Mouse (Mus musculus): ENCODE data around the gene Dcps. TPM values are rescaled to one million over a fixed set of nuclear protein-coding genes. Genes with fewer than 3 reads are reported as not detected.

Dcps gene
- polyA plus RNA-seq, 1 experiment from 2014 or later: 64.6 TPM

DNA sequence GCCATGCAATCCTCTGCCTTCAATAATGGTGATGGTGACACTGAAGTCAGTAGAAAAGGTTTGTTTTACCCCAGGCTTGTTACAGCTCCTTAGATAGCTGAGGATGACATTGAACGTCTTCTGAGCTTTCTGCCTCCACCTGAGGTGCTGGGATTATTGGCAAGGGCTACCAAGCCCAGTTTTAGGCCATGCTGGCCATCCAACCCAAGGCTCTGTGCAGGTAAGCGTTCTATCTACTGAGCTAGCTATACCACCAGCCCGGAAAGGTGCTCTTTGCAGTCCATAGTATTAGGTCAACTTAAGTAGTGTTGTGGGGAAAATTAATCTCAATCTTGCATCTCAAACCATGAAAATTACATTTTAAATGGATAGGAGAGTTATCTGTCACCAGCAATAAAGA, 21.8 kb upstream of the Dcps start:
- Histone ChIP-seq H3K27ac (no peak overlapping the region), H3K9me3 (replicated peaks; ENCODE audit: low read length) (no peaks in the 10 kb centered on the region), H3K36me3 (ENCODE audit: insufficient read depth, low read length) (no peaks in the 10 kb centered on the region), H3K27me3 (ENCODE audit: insufficient read depth, low read length) (no peaks in the 10 kb centered on the region), H3K4me2 (ENCODE audit: low read length) (no peak overlapping the region), H3K4me3 (replicated peaks; ENCODE audit: low read depth, low read length) (no peak overlapping the region), H3K9ac (ENCODE audit: low read depth, low read length) (no peak overlapping the region), H3K4me1 (replicated peaks; ENCODE audit: insufficient read depth, low read length) (peaks cover 7% of the 10 kb centered on the region; the same call in 1 of the 2 replicates)
- DNase-seq (ENCODE audit: low spot score): no peak
- ATAC-seq (replicated peaks; ENCODE audit: low FRiP score, low read depth): no peak
- TF ChIP-seq CTCF (IDR thresholded peaks at IDR 0.05; ENCODE audit: low read depth): no peak
- WGBS: 96% methylated on average over 3 of the region's 3 CpGs

DNA sequence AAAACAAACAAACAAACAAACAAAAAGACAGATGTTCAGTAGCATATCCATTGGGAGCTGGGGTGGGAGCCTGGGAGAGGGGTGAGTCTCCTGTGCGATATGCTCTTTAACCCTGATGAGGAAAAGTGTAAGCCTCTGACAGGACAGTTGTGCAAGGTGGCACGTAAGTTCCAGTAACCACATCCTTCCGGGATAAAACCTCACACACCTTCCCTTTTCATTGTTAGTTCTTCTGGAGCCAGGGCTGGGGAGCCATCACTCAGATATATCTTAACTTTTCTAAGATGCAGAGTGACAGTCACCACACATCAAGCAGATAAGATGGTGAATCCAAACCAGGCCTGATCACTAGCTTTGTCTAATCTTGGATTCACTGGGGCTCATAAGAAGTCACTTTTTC, 18.2 kb upstream of the Dcps start:
- DNase-seq (ENCODE audit: low spot score) (no peak), ATAC-seq (replicated peaks; ENCODE audit: low FRiP score, low read depth) (no peak)
- Histone ChIP-seq H3K9ac (ENCODE audit: low read depth, low read length) (no peak overlapping the region), H3K4me1 (replicated peaks; ENCODE audit: insufficient read depth, low read length) (no peaks in the 10 kb centered on the region), H3K36me3 (ENCODE audit: insufficient read depth, low read length) (peaks cover 5% of the 10 kb centered on the region; the same call in 1 of the 2 replicates), H3K4me2 (ENCODE audit: low read length) (no peak overlapping the region), H3K9me3 (replicated peaks; ENCODE audit: low read length) (no peaks in the 10 kb centered on the region), H3K27me3 (ENCODE audit: insufficient read depth, low read length) (no peaks in the 10 kb centered on the region), H3K27ac (no peak overlapping the region), H3K4me3 (replicated peaks; ENCODE audit: low read depth, low read length) (no peak overlapping the region)
- 91% methylated on average over 3 of the region's 3 CpGs for WGBS
- TF ChIP-seq CTCF (IDR thresholded peaks at IDR 0.05; ENCODE audit: low read depth): no peak

DNA sequence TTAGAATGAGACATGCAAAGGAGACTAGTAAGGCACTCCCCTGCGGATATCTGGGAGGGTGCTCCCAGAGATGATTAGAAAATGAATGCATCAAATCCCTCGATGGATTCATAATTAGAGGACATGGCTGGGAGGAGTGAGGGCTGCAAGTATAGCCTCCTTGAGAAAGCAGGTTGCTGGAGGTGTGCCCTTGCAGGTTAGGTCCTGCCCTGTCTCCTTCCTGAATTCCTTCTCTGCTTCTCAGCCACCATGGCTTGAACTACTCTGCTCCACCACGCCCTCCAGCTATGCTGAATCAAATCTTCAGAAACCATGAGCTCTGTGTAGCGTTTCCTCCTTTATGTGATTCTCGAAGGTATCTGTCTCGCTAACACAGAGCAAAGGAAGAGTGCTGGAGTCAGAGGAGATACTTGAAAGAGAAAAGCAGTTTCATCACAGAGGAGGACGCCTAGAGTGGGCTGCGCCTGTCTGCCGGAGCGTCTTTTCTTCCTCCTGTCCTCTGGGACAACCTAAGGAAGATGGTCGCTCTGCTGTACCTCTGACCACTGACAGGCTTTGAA, 17.2 kb upstream of the Dcps start:
- WGBS: 86% methylated on average over 11 of the region's 11 CpGs

DNA sequence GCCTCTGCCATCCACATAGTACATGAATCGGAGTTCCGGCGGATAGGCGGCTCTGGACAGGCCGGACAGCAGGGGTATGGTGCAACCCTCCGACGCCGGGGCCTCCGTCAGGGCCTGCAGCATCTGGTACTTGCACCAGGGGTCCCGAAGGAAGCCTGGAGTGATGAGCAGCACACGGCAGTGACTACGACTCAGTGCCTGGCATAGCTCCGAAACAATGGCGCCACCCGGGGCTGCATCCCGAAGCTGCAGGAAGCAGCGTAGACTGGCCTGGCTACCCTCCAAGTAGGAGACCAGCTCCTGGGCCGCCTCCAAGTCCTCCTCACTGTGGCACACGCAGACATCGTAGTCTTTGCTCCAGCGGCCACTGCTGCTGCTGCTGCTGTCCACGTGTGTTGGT, 12.8 kb upstream of the Dcps start:
- Histone ChIP-seq H3K9ac (ENCODE audit: low read depth, low read length) (no peak overlapping the region), H3K4me1 (replicated peaks; ENCODE audit: insufficient read depth, low read length) (no peaks in the 10 kb centered on the region), H3K36me3 (ENCODE audit: insufficient read depth, low read length) (peaks cover 22% of the 10 kb centered on the region), H3K9me3 (replicated peaks; ENCODE audit: low read length) (no peaks in the 10 kb centered on the region), H3K27ac (no peak overlapping the region), H3K27me3 (ENCODE audit: insufficient read depth, low read length) (no peaks in the 10 kb centered on the region), H3K4me3 (replicated peaks; ENCODE audit: low read depth, low read length) (no peak overlapping the region), H3K4me2 (ENCODE audit: low read length) (no peak overlapping the region)
- DNase-seq (ENCODE audit: low spot score) (peak; percentile 11), ATAC-seq (replicated peaks; ENCODE audit: low FRiP score, low read depth) (no peak)
- no peak for TF ChIP-seq CTCF (IDR thresholded peaks at IDR 0.05; ENCODE audit: low read depth)
- 75% methylated on average over 22 of the region's 22 CpGs for WGBS

More for the DNA sequence above, 17.2 kb upstream of the Dcps start:
- no peaks in the 10 kb centered on the region for H3K27me3 ChIP-seq (ENCODE audit: insufficient read depth, low read length)
- DNase-seq (ENCODE audit: low spot score) (no peak), ATAC-seq (replicated peaks; ENCODE audit: low FRiP score, low read depth) (no peak)
- no peak overlapping the region for H3K4me2 ChIP-seq (ENCODE audit: low read length)
- H3K4me1 ChIP-seq (replicated peaks; ENCODE audit: insufficient read depth, low read length): no peaks in the 10 kb centered on the region
- peaks cover 14% of the 10 kb centered on the region for H3K36me3 ChIP-seq (ENCODE audit: insufficient read depth, low read length)
- no peak overlapping the region for H3K4me3 ChIP-seq (replicated peaks; ENCODE audit: low read depth, low read length)
- no peak for TF ChIP-seq CTCF (IDR thresholded peaks at IDR 0.05; ENCODE audit: low read depth)
- no peaks in the 10 kb centered on the region for H3K9me3 ChIP-seq (replicated peaks; ENCODE audit: low read length)
- no peak overlapping the region for H3K9ac ChIP-seq (ENCODE audit: low read depth, low read length)
- H3K27ac ChIP-seq: no peak overlapping the region

DNA sequence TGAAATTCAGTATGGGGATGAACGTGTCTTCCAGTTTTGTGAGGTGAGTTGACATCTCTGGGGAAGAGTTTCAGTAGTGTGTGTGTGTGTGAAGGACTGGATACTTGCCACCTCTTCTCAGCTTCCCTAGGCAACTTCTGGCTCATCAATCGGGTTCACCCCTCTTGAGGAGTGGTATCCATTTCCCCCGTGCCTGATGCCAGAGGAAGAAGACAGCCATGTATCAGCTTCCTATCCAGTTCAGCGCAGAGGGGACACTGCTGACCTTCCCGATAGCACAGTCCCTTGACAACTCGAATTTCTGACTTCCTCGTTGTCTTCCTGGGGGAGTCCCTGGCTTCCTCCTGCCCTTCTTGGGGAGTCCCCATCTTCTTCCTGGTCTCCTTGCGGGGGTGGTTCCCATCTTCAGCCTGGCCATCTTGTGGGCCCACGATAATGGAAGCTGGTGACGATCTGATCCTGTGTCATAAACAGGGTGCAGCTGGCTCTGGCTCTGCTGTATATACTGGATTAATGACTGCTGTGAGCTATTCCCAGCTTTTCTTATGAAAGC, 11.6 kb upstream of the Dcps start:
- TF ChIP-seq CTCF (IDR thresholded peaks at IDR 0.05; ENCODE audit: low read depth): no peak
- H3K4me1 ChIP-seq (replicated peaks; ENCODE audit: insufficient read depth, low read length): no peaks in the 10 kb centered on the region
- H3K36me3 ChIP-seq (ENCODE audit: insufficient read depth, low read length): peaks cover 22% of the 10 kb centered on the region
- WGBS: 76% methylated on average over 10 of the region's 10 CpGs
- DNase-seq (ENCODE audit: low spot score) (no peak), ATAC-seq (replicated peaks; ENCODE audit: low FRiP score, low read depth) (no peak)
- H3K27ac ChIP-seq: no peak overlapping the region
- H3K27me3 ChIP-seq (ENCODE audit: insufficient read depth, low read length): no peaks in the 10 kb centered on the region
- no peak overlapping the region for H3K4me3 ChIP-seq (replicated peaks; ENCODE audit: low read depth, low read length)
- no peaks in the 10 kb centered on the region for H3K9me3 ChIP-seq (replicated peaks; ENCODE audit: low read length)
- H3K9ac ChIP-seq (ENCODE audit: low read depth, low read length): no peak overlapping the region
- H3K4me2 ChIP-seq (ENCODE audit: low read length): no peak overlapping the region

DNA sequence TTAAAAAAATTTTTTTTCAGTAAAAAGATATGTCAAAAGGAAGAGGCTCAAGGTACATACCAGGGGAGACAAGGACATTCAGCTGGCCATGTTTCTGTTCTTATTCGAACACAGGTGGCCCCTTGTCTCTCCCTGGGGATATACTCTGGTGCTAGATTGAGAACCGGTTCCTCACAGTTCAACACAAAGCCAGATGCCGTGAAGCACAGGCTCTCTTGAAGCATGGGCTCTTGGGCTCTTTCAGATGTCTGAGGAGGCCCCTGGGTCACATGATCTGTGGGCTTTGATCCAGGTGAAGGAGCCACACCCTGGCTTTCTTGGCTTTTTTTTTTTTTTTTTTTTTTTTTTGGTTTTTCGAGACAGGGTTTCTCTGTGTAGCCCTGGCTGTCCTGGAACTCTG, 10.6 kb upstream of the Dcps start:
- H3K9me3 ChIP-seq (replicated peaks; ENCODE audit: low read length): no peaks in the 10 kb centered on the region
- no peak overlapping the region for H3K9ac ChIP-seq (ENCODE audit: low read depth, low read length)
- no peak overlapping the region for H3K27ac ChIP-seq
- no peak for TF ChIP-seq CTCF (IDR thresholded peaks at IDR 0.05; ENCODE audit: low read depth)
- ATAC-seq (replicated peaks; ENCODE audit: low FRiP score, low read depth) (no peak), DNase-seq (ENCODE audit: low spot score) (no peak)
- H3K36me3 ChIP-seq (ENCODE audit: insufficient read depth, low read length): peaks cover 22% of the 10 kb centered on the region
- WGBS: 76% methylated on average over 4 of the region's 4 CpGs
- H3K4me2 ChIP-seq (ENCODE audit: low read length): no peak overlapping the region
- no peaks in the 10 kb centered on the region for H3K4me1 ChIP-seq (replicated peaks; ENCODE audit: insufficient read depth, low read length)
- H3K27me3 ChIP-seq (ENCODE audit: insufficient read depth, low read length): no peaks in the 10 kb centered on the region
- H3K4me3 ChIP-seq (replicated peaks; ENCODE audit: low read depth, low read length): no peak overlapping the region

DNA sequence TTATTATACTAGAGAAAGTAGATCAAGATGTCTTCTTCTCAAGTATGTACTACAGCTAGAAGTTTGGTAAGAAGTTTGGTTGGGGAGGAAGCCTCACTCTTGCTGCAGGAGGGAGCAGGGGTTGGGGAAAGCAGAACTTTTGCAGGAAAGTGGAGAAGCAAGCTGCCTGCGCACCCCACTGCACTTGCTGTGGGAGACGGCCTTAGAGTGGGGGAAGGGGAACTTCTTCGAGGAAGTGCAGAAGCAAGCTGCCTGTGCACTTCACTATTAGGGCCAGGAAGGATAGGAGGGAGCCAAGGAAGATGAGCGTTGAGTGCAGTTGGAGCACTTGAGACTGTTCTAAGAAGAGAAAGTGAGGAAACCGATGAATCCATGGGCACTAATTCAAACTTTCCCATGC, 7.5 kb upstream of the Dcps start:
- Histone ChIP-seq H3K4me1 (replicated peaks; ENCODE audit: insufficient read depth, low read length) (no peaks in the 10 kb centered on the region), H3K36me3 (ENCODE audit: insufficient read depth, low read length) (peaks cover 10% of the 10 kb centered on the region), H3K4me2 (ENCODE audit: low read length) (no peak overlapping the region), H3K27ac (no peak overlapping the region), H3K27me3 (ENCODE audit: insufficient read depth, low read length) (no peaks in the 10 kb centered on the region), H3K4me3 (replicated peaks; ENCODE audit: low read depth, low read length) (no peak overlapping the region), H3K9ac (ENCODE audit: low read depth, low read length) (no peak overlapping the region), H3K9me3 (replicated peaks; ENCODE audit: low read length) (no peaks in the 10 kb centered on the region)
- WGBS: 43% methylated on average over 5 of the region's 5 CpGs
- TF ChIP-seq CTCF (IDR thresholded peaks at IDR 0.05; ENCODE audit: low read depth): no peak
- ATAC-seq (replicated peaks; ENCODE audit: low FRiP score, low read depth) (no peak), DNase-seq (ENCODE audit: low spot score) (peak; percentile 7)
